Mouse (Mus musculus): ENCODE measurements around the gene Sphk2.

DNA sequence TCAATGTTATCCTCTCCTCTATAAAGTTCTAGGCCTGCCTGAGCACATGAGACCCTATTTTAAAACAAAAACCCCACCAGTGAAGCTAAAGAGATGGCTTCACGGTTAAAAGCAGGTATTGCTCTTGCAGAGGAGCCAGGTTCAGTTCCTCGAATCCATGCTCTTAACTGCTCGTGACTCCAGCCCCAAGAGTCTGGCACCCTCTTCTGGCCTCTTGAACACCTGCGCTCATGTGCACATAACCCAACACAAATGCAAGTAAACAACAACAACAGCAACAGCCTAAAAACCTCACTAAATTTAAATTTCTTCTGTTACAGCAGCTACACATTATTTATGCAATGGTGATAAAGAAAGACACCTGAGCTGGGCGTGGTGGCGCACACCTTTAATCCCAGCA is 49.7 kb upstream of the Sphk2 start:
- TF ChIP-seq POLR2A (IDR thresholded peaks at IDR 0.05; ENCODE audit: control insufficient read depth, extremely low read depth, insufficient read depth, low read length, poor library complexity) (no peak), CTCF (IDR thresholded peaks at IDR 0.05; ENCODE audit: borderline replicate concordance, control insufficient read depth, extremely low read depth, insufficient read depth, low read length, poor library complexity) (no peak)

All from thymus, adult 2 months (tissue).